Mouse (Mus musculus): Measurements from ENCODE around the gene Slc39a3. TPM values are rescaled to one million over a fixed set of nuclear protein-coding genes. Genes with fewer than 3 reads are reported as not detected.

The Slc39a3 gene
- polyA plus RNA-seq, 1 experiment from 2014 or later: 15.4 TPM

DNA sequence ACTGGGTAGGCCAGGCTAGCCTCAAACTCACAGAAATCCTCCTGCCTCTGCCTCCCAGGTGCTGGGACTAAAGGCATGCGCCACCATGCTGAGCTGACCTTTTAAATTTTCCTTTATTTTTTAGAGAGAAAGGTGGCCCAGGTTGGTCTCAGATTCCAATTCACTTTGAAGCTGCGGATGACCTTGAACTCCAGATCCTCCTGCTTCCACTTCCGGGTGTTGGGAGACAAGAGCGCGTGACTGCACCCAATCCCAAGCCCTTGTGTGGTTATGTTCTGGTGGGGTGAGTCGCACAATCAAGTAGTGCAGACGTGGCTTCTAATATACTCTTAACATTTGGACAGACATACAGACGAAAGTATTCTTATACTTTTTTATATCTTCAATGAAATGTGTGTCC lies 40.7 kb downstream of the Slc39a3 start:
- no peak for DNase-seq (ENCODE audit: low spot score)
- Histone ChIP-seq H3K27me3 (replicated peaks; ENCODE audit: insufficient read depth, low read length) (0 out of 2 replicates have a peak, but pooled peaks cover 7% of the 10 kb centered on the region), H3K36me3 (ENCODE audit: insufficient read depth, low read length) (no peaks in the 10 kb centered on the region), H3K4me2 (replicated peaks; ENCODE audit: low read depth, low read length) (no peak overlapping the region), H3K9me3 (ENCODE audit: low read length) (no peaks in the 10 kb centered on the region), H3K9ac (replicated peaks; ENCODE audit: low read depth) (no peak overlapping the region), H3K27ac (ENCODE audit: low read length) (no peak overlapping the region), H3K4me1 (ENCODE audit: insufficient read depth, low read depth, low read length) (no peaks in the 10 kb centered on the region), H3K4me3 (ENCODE audit: low read depth, low read length) (no peak overlapping the region)
- ATAC-seq: no peak
- WGBS: 92% methylated on average over 8 of the region's 8 CpGs
- no peak for TF ChIP-seq EP300 (IDR thresholded peaks at IDR 0.05)
- TF ChIP-seq CTCF (IDR thresholded peaks at IDR 0.05): no peak

DNA sequence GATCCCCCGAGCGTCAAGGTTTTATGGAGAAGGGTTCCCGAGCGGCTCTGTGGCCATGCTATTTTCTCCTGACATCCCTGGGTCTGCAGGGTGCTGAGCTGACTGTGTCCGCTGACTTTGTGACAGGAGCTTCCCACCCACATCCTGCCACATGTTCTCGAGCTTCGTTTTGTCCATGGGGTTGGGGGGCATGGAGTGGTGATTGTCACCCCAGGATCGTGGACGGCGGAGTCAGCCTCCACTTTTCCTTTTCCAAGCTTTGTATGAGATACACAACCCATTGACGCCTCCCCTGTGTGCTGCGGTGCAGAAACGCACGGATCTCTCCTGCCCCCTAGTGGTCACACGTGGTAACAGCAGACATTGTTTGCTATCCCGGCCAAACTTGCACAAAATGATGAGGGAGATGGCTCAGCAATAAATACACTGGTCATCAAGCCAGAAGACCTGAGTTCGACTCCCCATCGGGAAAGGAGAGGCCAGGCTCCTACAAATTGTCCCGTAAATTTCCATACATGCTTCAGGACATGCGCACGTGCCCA lies 42.1 kb downstream of the Slc39a3 start:
- Histone ChIP-seq H3K9ac (replicated peaks; ENCODE audit: low read depth) (no peak overlapping the region), H3K4me1 (ENCODE audit: insufficient read depth, low read depth, low read length) (no peaks in the 10 kb centered on the region), H3K4me3 (ENCODE audit: low read depth, low read length) (no peak overlapping the region), H3K9me3 (ENCODE audit: low read length) (no peaks in the 10 kb centered on the region), H3K4me2 (replicated peaks; ENCODE audit: low read depth, low read length) (no peak overlapping the region), H3K27ac (ENCODE audit: low read length) (no peak overlapping the region), H3K27me3 (replicated peaks; ENCODE audit: insufficient read depth, low read length) (0 out of 2 replicates have a peak, but pooled peaks cover 7% of the 10 kb centered on the region), H3K36me3 (ENCODE audit: insufficient read depth, low read length) (no peaks in the 10 kb centered on the region)
- peak; percentile 82 for DNase-seq (ENCODE audit: low spot score)
- WGBS: 11% methylated on average over 21 of the region's 21 CpGs
- peak; percentile 100 for TF ChIP-seq CTCF (IDR thresholded peaks at IDR 0.05)
- no peak for TF ChIP-seq EP300 (IDR thresholded peaks at IDR 0.05)
- peak; percentile 36 for ATAC-seq

DNA sequence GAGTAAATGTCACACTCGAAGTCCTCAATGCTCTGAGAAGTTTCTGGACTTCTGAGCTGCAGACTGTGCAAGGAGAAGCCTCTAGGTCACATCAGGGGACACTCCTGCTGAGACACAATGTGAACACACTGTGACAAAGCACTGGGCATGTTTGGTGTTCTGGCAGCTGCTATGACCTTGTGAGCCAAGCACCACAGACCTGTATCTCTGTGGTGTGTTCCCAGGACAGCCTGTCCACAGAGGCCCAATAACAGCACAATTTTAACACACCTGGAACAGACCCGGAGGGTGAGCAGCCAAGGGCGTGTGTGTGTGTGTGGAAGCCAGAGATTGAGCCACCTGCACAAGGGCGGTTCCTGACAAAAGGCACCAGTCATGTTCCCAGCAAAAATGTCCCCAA lies 42.6 kb downstream of the Slc39a3 start:
- Histone ChIP-seq H3K4me2 (replicated peaks; ENCODE audit: low read depth, low read length) (no peak overlapping the region), H3K36me3 (ENCODE audit: insufficient read depth, low read length) (no peaks in the 10 kb centered on the region), H3K4me3 (ENCODE audit: low read depth, low read length) (no peak overlapping the region), H3K27me3 (replicated peaks; ENCODE audit: insufficient read depth, low read length) (0 out of 2 replicates have a peak, but pooled peaks cover 7% of the 10 kb centered on the region), H3K9ac (replicated peaks; ENCODE audit: low read depth) (no peak overlapping the region), H3K27ac (ENCODE audit: low read length) (no peak overlapping the region), H3K9me3 (ENCODE audit: low read length) (no peaks in the 10 kb centered on the region), H3K4me1 (ENCODE audit: insufficient read depth, low read depth, low read length) (no peaks in the 10 kb centered on the region)
- WGBS: 43% methylated on average over 4 of the region's 4 CpGs
- DNase-seq (ENCODE audit: low spot score): no peak
- ATAC-seq: no peak
- TF ChIP-seq CTCF (IDR thresholded peaks at IDR 0.05): no peak
- no peak for TF ChIP-seq EP300 (IDR thresholded peaks at IDR 0.05)

DNA sequence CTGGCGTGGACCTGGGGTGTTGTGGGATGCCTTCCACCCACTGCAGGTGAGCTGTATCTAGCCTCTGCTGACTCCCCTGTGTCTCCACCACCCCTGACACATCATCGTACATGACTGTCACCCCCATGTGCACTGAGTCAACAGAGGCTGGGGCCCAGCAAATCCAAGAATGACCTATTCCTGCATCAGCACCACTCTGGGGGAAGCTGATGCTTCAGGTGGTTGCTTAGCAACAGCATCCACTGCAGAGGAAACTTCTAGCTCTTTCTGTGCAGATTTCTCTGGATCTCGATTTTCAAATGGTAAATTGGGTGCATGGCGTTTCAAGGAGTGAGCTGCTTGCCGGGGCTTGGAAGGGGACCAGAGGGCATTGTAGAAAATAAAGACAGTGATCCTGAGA lies 44.0 kb downstream of the Slc39a3 start:
- H3K9me3 ChIP-seq (ENCODE audit: low read length): no peaks in the 10 kb centered on the region
- no peak for ATAC-seq
- TF ChIP-seq CTCF (IDR thresholded peaks at IDR 0.05) (no peak), EP300 (IDR thresholded peaks at IDR 0.05) (no peak)
- 55% methylated on average over 5 of the region's 5 CpGs for WGBS
- no peak overlapping the region for H3K4me3 ChIP-seq (ENCODE audit: low read depth, low read length)
- no peaks in the 10 kb centered on the region for H3K36me3 ChIP-seq (ENCODE audit: insufficient read depth, low read length)
- no peaks in the 10 kb centered on the region for H3K4me1 ChIP-seq (ENCODE audit: insufficient read depth, low read depth, low read length)
- H3K27me3 ChIP-seq (replicated peaks; ENCODE audit: insufficient read depth, low read length): 0 out of 2 replicates have a peak, but pooled peaks cover 7% of the 10 kb centered on the region
- no peak overlapping the region for H3K4me2 ChIP-seq (replicated peaks; ENCODE audit: low read depth, low read length)
- DNase-seq (ENCODE audit: low spot score): no peak
- H3K27ac ChIP-seq (ENCODE audit: low read length): no peak overlapping the region
- no peak overlapping the region for H3K9ac ChIP-seq (replicated peaks; ENCODE audit: low read depth)

DNA sequence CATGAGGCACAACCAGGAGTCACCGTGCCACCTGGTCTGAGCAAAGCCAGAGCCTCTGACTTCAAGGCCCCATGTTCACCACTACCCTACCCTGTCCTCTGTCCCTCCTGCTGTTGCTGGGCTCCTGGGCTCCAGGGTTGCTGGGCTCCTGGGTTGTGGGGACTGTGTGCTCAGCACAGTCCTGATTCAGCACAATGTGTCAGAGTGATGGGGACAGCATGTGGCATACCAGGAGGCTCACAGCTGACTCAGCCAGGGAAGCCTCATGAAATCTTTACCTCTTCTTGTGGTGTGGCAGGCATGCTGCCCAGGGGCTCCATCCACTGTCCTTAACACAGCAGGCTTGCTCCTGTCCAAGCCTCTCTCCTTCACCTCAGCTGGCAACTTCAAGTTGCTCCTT lies 45.3 kb downstream of the Slc39a3 start:
- Histone ChIP-seq H3K9ac (replicated peaks; ENCODE audit: low read depth) (no peak overlapping the region), H3K27ac (ENCODE audit: low read length) (no peak overlapping the region), H3K27me3 (replicated peaks; ENCODE audit: insufficient read depth, low read length) (0 out of 2 replicates have a peak, but pooled peaks cover 7% of the 10 kb centered on the region), H3K4me1 (ENCODE audit: insufficient read depth, low read depth, low read length) (peaks cover 4% of the 10 kb centered on the region; the same call in 1 of the 2 replicates), H3K9me3 (ENCODE audit: low read length) (no peaks in the 10 kb centered on the region), H3K4me3 (ENCODE audit: low read depth, low read length) (no peak overlapping the region), H3K36me3 (ENCODE audit: insufficient read depth, low read length) (no peaks in the 10 kb centered on the region), H3K4me2 (replicated peaks; ENCODE audit: low read depth, low read length) (no peak overlapping the region)
- no peak for DNase-seq (ENCODE audit: low spot score)
- no peak for ATAC-seq
- TF ChIP-seq EP300 (IDR thresholded peaks at IDR 0.05) (no peak), CTCF (IDR thresholded peaks at IDR 0.05) (no peak)
- 75% methylated on average over 1 of the region's 1 CpGs for WGBS

DNA sequence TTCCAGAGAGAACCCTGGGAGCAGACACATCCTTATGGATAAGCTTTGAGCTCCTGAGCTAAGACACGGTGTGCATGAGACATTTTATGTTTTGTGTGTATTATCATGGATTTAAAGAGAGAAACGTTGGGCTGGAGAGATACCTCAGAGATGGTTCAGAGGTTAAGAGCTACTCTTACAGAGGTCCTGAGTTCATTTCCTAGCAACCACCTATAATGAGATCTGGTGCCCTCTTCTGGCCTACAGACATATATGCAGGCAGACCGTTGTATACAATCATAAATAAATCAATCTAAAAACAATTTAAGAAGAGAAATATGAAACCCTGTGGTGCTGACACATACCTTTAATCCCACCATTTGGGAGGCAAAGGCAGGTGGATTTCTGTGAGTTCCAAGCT lies 46.2 kb downstream of the Slc39a3 start:
- WGBS: 14% methylated on average over 3 of the region's 3 CpGs
- ATAC-seq (no peak), DNase-seq (ENCODE audit: low spot score) (peak; percentile 61)
- H3K36me3 ChIP-seq (ENCODE audit: insufficient read depth, low read length): no peaks in the 10 kb centered on the region
- 0 out of 2 replicates have a peak, but pooled peaks cover 7% of the 10 kb centered on the region for H3K27me3 ChIP-seq (replicated peaks; ENCODE audit: insufficient read depth, low read length)
- H3K4me2 ChIP-seq (replicated peaks; ENCODE audit: low read depth, low read length): no peak overlapping the region
- TF ChIP-seq EP300 (IDR thresholded peaks at IDR 0.05) (no peak), CTCF (IDR thresholded peaks at IDR 0.05) (peak; percentile 71)
- H3K9me3 ChIP-seq (ENCODE audit: low read length): no peaks in the 10 kb centered on the region
- H3K9ac ChIP-seq (replicated peaks; ENCODE audit: low read depth): no peak overlapping the region
- no peak overlapping the region for H3K4me3 ChIP-seq (ENCODE audit: low read depth, low read length)
- no peak overlapping the region for H3K27ac ChIP-seq (ENCODE audit: low read length)
- H3K4me1 ChIP-seq (ENCODE audit: insufficient read depth, low read depth, low read length): peaks cover 4% of the 10 kb centered on the region; the same call in 1 of the 2 replicates
